Mouse (Mus musculus) intestine, postnatal 0 days (tissue): Measurements from ENCODE around the gene Nup88. TPM values are rescaled to one million over a fixed set of nuclear protein-coding genes. Genes with fewer than 3 reads are reported as not detected.

Experiments used
- ATAC-seq: fragments of 200-750 bp; cut with Nextera tagmentation; 2 replicates; pipeline ENCODE4 v1.8.0; 2017; ENCODE audit warnings: mild to moderate bottlenecking, moderate TSS enrichment, moderate library complexity
- H3K27ac ChIP-seq: fragments of 300-500 bp; sonication (generic); 2 replicates; pipeline ENCODE4 v1.5.1; 2014; ENCODE audit warnings: mild to moderate bottlenecking, low read depth, low read length, moderate library complexity
- H3K27me3 ChIP-seq: fragments of 300-500 bp; sonication (generic); replicated peaks from 2 replicates; pipeline ENCODE4 v1.6.1; 2014; ENCODE audit warnings: low read length, mixed read lengths; ENCODE audit not compliant: control insufficient read depth, insufficient read depth
- H3K36me3 ChIP-seq: fragments of 300-500 bp; sonication (generic); 2 replicates; pipeline ENCODE4 v1.6.1; 2014; ENCODE audit warnings: mild to moderate bottlenecking, moderate library complexity; ENCODE audit not compliant: control insufficient read depth, insufficient read depth
- H3K4me1 ChIP-seq: fragments of 300-500 bp; sonication (generic); replicated peaks from 2 replicates; pipeline ENCODE4 v1.6.1; 2014; ENCODE audit warnings: antibody characterized with exemption, low read length, mixed read lengths; ENCODE audit not compliant: control insufficient read depth, insufficient read depth
- H3K4me2 ChIP-seq: fragments of 300-500 bp; sonication (generic); replicated peaks from 2 replicates; pipeline ENCODE4 v1.6.1; 2014; ENCODE audit warnings: low read depth, mild to moderate bottlenecking, moderate library complexity
- H3K4me3 ChIP-seq: fragments of 300-500 bp; sonication (generic); 2 replicates; pipeline ENCODE4 v1.5.1; 2014; ENCODE audit warnings: low read depth, low read length
- H3K9ac ChIP-seq: fragments of 300-500 bp; sonication (generic); 2 replicates; pipeline ENCODE4 v1.6.1; 2014; ENCODE audit warnings: mild to moderate bottlenecking, low read depth, low read length
- H3K9me3 ChIP-seq: fragments of 300-500 bp; sonication (generic); 2 replicates; pipeline ENCODE4 v1.6.1; 2016; ENCODE audit warnings: mixed run types; ENCODE audit not compliant: control insufficient read depth
- CTCF ChIP-seq: sonication (generic); IDR thresholded peaks from 2 replicates; pipeline ENCODE4 v1.5.1; 2016; ENCODE audit warnings: low read depth, mild to moderate bottlenecking, control low read depth, antibody characterized with exemption, moderate library complexity
- WGBS: fragments of 180-500 bp; shearing (Covaris S2); extraction: QIAGEN DNeasy Blood & Tissue Kit; methylation state at CpG from one replicate; pipeline ENCODE4 v1.1.7; 2014; 5-methylcytosine and 5-hydroxymethylcytosine counted together
- polyA plus RNA-seq: library from polyadenylated mRNA; unstranded; fragments of >200 nt; fragmentation: Nextera tagmentation; extraction: Ambion mirVana; gene quantifications from 2 replicates; pipeline ENCODE4 v1.2.1, GENCODE M21; 2015

Gene Nup88
- polyA plus RNA-seq, 1 experiment from 2014 or later, result 35.8 TPM

DNA sequence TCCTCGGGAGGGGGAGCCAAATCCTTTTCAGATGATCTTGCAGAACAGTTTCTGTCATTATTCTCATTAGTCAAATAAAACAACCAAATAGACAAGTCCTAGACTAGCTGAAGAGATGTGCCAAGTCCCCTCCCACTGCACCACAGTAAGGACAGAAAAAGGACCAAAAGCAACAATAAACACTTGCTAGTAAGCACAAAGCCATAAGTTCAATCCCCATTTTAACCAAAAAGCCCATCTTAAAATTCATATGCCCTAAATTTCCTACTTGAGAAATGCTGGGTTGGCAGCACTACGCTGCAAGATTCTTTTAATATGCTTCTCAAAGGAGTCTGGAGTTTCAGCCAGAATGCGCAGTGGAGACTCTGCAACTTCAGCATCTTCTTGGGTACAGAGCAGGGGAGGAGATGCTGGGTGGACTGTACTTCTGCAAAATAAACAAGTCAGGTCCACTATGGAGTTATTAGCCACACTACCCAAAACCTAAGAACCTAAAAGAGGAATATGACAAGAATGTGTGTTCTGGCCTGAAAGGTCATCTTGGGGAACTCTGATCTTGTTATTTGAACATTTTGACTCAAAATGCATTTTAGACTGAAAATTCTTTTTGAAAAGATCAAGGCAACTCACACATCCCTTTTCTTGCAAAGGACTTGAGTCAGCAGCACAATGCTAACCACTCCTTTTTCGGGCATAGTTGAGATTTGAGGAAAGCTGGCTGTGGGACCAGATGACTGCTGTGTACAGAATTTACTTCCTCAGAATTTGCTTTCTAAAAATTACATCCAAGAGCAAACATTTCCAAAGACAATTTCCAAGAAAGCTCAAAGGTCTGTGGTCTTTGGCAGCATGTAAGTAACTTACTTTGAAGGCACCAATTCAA is 24.6 kb downstream of the Nup88 start:
- no peak for TF ChIP-seq CTCF
- no peaks in the 10 kb centered on the region for H3K27me3 ChIP-seq
- no peaks in the 10 kb centered on the region for H3K4me1 ChIP-seq
- H3K4me3 ChIP-seq, result no peak overlapping the region
- H3K36me3 ChIP-seq, result peaks cover 88% of the 10 kb centered on the region
- no peak overlapping the region for H3K4me2 ChIP-seq
- H3K9ac ChIP-seq, result no peak overlapping the region
- ATAC-seq, result no peak
- WGBS, result 82% methylated on average over 4 of the region's 4 CpGs
- H3K27ac ChIP-seq, result no peak overlapping the region; the same call in 1 of the 2 replicates
- no peaks in the 10 kb centered on the region for H3K9me3 ChIP-seq

DNA sequence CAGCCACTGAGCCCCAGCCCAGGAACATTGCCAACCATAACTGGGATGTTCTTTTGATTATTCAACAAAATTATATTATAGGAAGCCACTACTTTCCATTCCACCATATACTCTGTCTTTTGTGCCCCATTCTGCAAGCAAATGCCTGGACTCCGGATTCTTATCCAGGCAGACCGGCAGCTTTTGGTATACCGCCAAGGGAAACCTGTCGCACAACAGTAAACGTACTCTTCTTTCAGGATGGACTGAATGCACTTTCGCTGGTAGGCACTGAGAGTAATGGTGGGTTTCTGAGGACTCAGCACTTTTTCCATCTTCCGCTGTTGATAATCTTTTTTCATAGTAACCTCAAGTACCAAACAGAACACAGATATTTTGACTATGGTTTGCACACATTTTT is 26.1 kb downstream of the Nup88 start:
- WGBS, result 91% methylated on average over 7 of the region's 7 CpGs
- no peak overlapping the region for H3K9ac ChIP-seq

DNA sequence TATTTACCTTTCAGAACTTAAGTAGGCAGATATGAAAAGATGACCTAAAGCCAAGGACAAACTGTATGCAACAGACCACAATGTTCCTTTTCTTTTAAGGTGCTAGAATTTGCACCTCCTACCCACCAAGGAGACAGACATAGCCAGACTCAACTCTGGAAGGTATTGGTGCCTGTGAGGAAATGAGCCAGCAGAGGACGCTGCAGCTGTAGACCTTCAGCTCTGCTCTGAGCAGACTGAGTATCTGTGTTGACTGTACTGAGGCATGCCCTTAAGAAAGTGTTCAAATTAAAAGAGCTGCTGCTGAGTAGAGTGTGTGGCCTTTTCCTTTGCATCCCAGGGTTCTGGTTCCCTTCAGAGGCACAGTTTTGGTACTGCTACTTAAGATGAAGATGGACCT is 27.2 kb downstream of the Nup88 start:
- no peaks in the 10 kb centered on the region for H3K9me3 ChIP-seq
- H3K36me3 ChIP-seq, result peaks cover 86% of the 10 kb centered on the region
- no peak overlapping the region for H3K4me2 ChIP-seq
- H3K27me3 ChIP-seq, result no peaks in the 10 kb centered on the region
- no peak overlapping the region for H3K27ac ChIP-seq
- peak; percentile 31 for TF ChIP-seq CTCF
- H3K4me1 ChIP-seq, result no peaks in the 10 kb centered on the region
- no peak for ATAC-seq
- H3K4me3 ChIP-seq, result no peak overlapping the region
- WGBS, result 89% methylated on average over 1 of the region's 1 CpGs
- no peak overlapping the region for H3K9ac ChIP-seq

More for the DNA sequence above, 26.1 kb downstream of the Nup88 start:
- no peaks in the 10 kb centered on the region for H3K27me3 ChIP-seq
- no peak overlapping the region for H3K27ac ChIP-seq
- no peaks in the 10 kb centered on the region for H3K9me3 ChIP-seq
- no peak overlapping the region for H3K4me3 ChIP-seq
- H3K4me2 ChIP-seq, result no peak overlapping the region
- ATAC-seq, result no peak
- H3K36me3 ChIP-seq, result peaks cover 88% of the 10 kb centered on the region
- TF ChIP-seq CTCF, result no peak
- no peaks in the 10 kb centered on the region for H3K4me1 ChIP-seq

DNA sequence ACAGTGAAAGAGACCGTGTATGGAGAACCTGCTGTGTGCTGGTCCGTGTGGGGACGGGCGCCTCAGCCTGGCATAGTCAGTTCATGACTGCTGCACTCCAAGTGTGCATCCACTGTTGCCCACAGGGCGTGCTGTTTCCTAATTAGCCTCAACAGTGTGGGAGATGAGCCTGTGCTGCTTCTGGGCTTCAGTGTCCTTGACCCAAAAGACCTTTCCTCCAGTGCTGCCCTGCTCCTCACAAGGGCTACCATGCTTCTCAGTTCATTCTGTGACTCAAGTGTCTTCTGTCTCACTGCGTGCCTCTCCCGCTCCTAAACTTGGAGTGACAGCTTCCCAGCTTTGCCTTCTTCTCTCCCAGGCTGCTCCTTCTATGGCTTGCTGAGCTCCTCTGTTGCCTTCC is 34.5 kb downstream of the Nup88 start:
- Histone ChIP-seq H3K27me3 (no peaks in the 10 kb centered on the region), H3K4me1 (no peaks in the 10 kb centered on the region), H3K9me3 (no peaks in the 10 kb centered on the region), H3K27ac (no peak overlapping the region), H3K4me2 (no peak overlapping the region), H3K36me3 (peaks cover 71% of the 10 kb centered on the region), H3K4me3 (no peak overlapping the region), H3K9ac (no peak overlapping the region)
- ATAC-seq, result no peak
- peak; percentile 32; the same call in 1 of the 2 replicates for TF ChIP-seq CTCF
- WGBS, result 88% methylated on average over 7 of the region's 7 CpGs

DNA sequence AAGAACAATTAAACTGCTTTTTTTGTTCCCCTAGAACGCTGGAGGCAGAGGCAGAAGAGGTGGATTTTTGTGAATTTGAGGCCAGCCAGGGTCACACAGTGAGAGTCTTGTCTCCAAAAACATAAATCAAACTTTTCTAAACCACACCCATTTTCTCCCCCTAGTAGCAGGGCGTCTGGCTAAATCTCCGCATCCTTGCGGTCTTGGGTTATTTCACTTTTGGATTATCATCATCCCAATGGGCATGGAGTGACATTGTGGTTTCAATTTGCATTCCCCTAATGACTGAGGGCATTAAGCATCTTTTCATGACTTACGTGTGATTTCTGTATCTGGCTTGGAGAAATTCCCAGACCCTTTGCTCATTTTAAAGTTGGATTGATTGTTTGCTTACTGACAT is 38.3 kb downstream of the Nup88 start:
- H3K27me3 ChIP-seq, result no peaks in the 10 kb centered on the region
- no peak overlapping the region for H3K4me2 ChIP-seq
- ATAC-seq, result no peak
- no peaks in the 10 kb centered on the region for H3K4me1 ChIP-seq
- H3K27ac ChIP-seq, result no peak overlapping the region
- H3K4me3 ChIP-seq, result no peak overlapping the region
- TF ChIP-seq CTCF, result no peak
- H3K9ac ChIP-seq, result no peak overlapping the region
- H3K36me3 ChIP-seq, result peaks cover 52% of the 10 kb centered on the region
- 82% methylated on average over 5 of the region's 5 CpGs for WGBS
- no peaks in the 10 kb centered on the region for H3K9me3 ChIP-seq

DNA sequence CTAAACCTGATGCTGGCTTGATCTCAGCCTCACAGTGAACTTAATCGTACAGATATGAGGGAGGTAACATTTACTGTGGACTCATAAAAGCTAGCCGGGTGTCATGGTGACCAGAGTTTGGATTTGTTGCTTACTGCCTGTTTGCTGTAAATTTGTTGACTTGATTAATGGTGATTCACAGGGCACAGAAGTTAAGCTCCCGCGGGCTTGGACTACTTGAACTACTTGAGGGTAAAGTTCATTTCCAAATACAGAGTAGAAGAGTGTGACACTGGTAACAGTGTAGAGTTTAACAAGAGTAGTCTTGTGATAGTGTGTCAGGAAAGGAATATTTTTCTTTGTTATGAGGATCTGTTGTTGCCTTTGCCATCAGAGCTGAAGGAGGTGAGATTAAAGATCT is 50.2 kb downstream of the Nup88 start:
- no peaks in the 10 kb centered on the region for H3K9me3 ChIP-seq
- no peak overlapping the region for H3K27ac ChIP-seq
- no peaks in the 10 kb centered on the region for H3K4me1 ChIP-seq
- no peak overlapping the region for H3K9ac ChIP-seq
- no peak overlapping the region for H3K4me2 ChIP-seq
- peaks cover 62% of the 10 kb centered on the region for H3K36me3 ChIP-seq
- TF ChIP-seq CTCF, result no peak
- H3K4me3 ChIP-seq, result no peak overlapping the region
- H3K27me3 ChIP-seq, result no peaks in the 10 kb centered on the region
- 55% methylated on average over 4 of the region's 4 CpGs for WGBS
- ATAC-seq, result peak; percentile 62
